Mouse (Mus musculus): ENCODE results near the gene Cbs.
"Not testable (repeated sequence)": the region's sequence is repeated elsewhere in the genome, so short reads cannot be mapped to it uniquely, and the experiment has no call there.

Cbs gene

GRCm38 (mm10) chr17:31646199-31647002 is 9.4 kb upstream of the Cbs start:
- DNase-seq (ENCODE audit: low spot score) = no peak

DNA sequence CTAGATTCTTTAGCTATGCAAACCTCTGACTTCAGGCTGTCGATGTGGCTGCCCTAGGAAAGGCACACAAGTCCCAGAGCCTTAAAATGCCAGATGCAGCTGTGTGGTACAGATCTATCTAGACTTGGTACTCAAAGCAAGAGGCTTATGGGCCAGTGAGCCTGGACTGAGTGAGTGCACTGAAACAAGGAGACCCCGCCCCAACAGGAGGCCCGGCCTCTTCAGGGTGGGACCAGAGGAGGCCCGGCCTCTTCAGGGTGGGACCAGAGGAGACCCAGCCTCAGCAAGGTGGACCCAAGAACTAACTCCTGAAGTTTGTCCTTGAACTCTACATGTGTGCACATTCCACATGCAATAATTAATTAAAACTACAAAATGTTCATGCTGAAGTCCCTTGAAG is 5.9 kb upstream of the Cbs start:
- no peak for DNase-seq (ENCODE audit: low spot score)

DNA sequence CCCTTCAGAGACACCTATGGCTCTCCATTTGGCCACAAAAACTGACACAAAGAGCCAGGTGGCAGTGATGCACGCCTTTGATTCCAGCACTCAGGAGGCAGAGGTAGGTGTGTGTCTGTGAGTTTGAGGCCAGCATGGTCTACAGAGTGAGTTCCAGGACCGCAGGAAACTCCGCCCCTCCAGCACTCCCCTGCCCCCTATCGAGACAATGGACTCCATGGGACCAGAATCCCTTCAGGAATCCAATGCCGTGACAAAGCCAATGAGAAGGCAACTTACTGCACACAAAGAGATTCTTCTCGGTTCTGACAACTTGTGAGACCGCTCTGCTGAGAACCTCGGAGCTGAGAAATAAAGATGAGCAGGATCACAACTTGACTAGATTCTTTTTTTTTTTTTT is 5.3 kb upstream of the Cbs start:
- DNase-seq (ENCODE audit: low spot score) = no peak

DNA sequence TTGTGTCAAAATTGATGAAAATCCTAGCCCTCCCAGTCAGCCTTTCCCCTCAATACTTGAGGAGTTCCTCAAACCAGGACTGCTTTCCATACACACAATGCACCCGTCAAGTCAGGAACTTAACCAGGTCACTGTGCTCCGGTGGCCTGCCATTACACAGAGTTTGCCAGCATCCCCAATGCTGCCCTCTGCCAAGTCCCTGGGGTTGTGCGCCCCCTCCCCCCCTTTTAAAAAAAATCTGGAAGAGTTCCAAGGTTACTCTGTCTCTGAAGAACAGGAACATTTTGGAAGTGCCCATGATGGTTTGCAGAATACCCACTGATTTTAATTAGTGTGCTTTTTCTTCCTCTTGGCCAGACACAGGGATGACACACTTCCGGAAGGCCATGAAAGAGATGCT is 2.6 kb upstream of the Cbs start:
- DNase-seq (ENCODE audit: low spot score) = no peak

DNA sequence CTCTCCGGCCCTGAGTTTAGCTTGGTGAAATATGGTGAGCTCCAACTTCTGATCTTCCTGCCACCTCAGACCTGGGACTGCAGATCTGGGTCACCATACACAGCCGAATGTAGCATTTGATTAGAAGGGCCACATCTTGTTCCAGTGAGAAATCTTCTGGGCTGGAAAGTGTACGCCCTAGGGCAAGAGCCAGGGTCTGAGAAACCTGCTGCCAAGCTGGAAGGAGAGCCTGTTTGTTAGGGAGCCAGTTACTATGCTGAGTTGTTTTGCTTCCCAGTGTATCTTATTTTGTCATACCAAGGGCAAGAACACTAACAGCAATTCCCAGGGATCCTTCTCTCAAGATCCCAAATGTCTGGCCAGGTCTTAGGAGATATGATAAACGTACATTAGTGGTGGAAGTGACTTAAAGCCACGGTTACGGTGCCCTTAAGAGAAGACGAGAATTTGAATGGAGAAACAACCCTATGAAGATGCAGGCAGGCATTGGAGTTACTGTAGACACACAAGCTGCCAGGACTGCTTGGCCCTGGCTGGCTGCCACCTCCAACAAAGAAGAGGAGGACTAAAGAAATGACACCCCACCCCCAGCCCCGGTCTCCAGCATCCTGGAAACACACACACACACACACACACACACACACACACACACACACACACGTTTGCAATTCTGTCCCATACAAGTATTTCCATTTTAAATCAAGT is 980 bp upstream of the Cbs start:
- DNase-seq (ENCODE audit: low spot score) = no peak

DNA sequence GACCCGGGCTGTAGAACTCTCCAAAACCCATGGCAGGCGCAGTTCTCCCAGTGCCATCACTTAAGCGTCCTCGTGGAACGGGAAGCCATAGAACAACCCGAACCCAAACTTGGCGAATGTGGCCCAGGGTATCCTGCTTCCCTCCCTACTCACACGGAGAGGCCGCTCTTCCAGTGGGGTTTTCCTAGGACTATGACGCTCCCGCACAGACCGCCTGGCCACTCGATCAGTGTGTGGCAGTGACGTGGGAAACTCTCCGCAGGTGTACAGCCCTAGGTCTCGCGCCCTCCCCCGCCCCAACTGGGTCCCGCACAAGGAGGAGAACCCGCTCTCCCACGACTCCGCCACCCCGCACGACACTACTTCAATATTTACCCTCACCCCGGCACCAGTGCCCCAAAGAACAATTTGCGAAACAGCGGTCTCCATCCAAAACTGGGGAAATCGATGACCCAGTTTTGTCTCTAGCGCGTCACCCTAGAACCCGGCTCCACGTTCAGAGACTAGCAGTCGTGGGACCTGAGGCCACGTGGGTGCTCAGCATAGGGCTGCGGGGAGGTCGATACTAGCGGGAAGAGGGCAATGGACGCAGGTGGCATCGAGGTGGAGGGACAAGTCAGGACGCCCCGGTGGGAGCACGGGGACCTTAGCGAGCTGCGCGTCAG is 629 bp downstream of the Cbs start:
- peak; percentile 29 for DNase-seq (ENCODE audit: low spot score)

GRCm38 (mm10) chr17:31635781-31636180 is 1.3 kb downstream of the Cbs start:
- DNase-seq (ENCODE audit: low spot score) = no peak

- DNase-seq (ENCODE audit: low spot score) = no peak
These were observed 2.1 kb downstream of the Cbs start for GRCm38 (mm10) chr17:31634896-31635295.

- no peak for DNase-seq (ENCODE audit: low spot score)
These were observed 4.0 kb downstream of the Cbs start for GRCm38 (mm10) chr17:31633007-31633406.

- DNase-seq (ENCODE audit: low spot score) = no peak
These were observed 5.8 kb downstream of the Cbs start for GRCm38 (mm10) chr17:31631081-31631800.

DNA sequence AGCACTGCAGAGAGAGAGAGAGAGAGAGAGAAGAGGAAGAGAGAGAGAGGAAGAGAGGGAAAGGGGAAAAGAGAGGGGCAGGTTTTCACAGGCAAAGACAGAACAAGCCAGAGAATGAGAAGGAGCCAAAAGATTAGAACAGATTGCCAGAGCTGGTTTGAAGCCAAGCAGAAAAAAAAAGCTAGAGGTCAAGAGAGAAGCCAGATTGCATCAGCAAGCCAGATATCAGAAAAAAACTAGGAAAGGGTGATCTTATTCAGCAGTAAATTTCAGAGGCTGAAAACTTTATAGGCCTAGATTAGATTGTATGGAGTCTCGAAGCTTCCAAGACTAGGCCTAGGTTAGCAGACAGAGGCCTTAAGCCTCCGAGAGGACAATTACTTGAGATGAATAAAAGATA is 9.1 kb downstream of the Cbs start:
- no peak for DNase-seq (ENCODE audit: low spot score)

GRCm38 (mm10) chr17:31623101-31623500 is 13.9 kb downstream of the Cbs start:
- no peak for DNase-seq (ENCODE audit: low spot score)

DNA sequence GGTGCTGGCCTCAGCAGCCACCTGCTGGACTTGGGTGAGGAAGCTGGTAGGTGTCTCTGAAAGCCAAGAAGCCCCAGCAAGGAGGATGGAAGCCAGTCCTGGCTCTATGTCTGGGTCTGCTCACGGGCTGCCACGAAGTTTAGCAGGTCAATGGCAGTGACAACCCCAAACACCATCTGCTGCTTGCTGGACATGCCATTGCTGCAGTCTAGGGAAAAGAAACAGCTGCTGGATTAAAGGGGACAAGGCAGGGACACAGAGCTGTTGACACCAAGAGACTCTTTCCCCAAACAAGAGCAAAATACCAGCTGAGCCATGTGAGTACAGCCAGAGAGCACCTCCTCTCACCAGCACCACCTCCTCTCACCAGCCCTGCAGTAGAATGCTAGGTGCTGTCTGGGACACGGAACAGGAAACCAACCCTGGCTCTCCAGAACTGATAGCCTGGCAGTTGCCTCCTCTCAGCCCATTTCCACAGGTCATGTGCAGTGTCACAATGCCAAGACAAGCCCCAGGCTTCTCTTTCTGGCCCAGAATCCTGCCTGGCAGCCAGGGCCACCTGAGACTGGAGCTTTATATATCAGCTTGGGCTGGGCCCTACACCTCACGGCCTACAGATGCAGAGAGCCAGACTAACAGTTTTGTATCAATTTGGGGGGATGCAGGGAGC is 23.8 kb downstream of the Cbs start:
- no peak for DNase-seq (ENCODE audit: low spot score)

DNA sequence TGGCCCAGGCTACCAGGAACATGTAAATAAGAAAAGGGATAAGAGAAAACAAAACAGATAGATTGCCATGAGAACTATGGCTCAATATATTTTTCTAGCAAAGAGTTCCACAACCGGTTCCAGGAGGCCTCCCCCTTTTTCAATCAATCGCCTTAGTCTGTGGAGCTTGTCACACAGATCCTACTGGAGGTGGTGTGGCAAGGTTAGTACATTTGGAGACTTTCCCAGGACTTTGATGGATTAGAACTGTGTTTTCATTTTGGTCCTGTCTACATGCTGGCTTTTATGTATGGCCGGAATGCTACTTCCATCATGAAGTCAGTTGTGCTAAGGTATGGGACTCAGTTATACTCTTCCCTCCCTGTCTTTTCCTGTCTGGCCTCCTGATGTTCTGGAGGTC is 27.1 kb downstream of the Cbs start:
- no peak for DNase-seq (ENCODE audit: low spot score)

DNA sequence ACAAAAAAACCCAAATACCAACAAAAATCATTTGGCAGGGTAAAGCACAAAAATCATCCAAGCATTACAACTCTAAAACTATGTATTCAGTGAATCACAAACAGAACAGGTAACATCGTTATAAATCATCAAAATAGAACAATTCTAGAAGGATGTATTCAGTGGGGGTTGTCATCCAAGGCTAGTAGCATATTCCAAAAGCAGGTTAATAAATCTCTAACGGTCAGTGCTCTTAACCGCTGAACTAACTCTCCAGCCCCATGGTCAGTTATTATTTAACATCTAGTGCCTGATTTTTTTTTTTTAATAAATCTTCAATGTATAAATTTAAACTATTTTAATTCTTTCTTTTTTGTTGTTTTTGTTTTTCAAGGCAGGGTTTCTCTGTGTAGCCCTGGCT is 27.9 kb downstream of the Cbs start:
- not testable (repeated sequence) for DNase-seq (ENCODE audit: low spot score)

DNA sequence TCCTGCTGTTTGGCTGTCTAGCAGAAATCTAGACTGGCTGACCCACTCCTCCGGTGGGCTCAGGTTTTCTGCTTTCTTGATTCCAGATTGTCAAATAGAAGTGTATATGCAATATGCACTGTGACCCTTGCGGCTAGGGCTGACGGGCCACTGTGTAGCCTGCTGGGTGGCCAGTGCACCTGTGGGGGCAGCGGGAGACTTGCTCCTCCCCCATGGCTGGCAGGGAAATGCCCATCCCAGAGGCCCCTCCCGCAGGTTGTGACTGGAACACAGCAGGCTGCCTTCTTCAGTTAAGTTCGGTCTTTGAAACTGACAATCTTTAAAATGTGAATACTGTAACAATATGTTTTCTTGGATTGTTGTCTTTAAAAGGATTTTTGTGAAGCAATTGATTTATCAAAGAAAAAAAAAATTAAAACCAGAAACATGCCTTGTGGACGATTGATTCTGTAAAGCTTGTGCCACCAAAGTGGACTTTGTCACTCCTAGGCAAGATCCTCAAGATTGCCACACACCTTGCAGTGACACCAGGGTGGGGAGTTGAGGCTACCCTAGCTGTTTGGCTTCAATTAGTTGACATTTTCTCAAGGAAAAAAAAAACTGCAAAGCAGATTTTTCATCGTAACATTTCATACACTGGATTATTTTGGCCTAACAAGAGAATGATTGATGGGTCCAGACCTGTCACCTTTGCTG is 29.6 kb downstream of the Cbs start:
- DNase-seq (ENCODE audit: low spot score) = no peak

GRCm38 (mm10) chr17:31606424-31606823 is 30.6 kb downstream of the Cbs start:
- DNase-seq (ENCODE audit: low spot score) = no peak

DNA sequence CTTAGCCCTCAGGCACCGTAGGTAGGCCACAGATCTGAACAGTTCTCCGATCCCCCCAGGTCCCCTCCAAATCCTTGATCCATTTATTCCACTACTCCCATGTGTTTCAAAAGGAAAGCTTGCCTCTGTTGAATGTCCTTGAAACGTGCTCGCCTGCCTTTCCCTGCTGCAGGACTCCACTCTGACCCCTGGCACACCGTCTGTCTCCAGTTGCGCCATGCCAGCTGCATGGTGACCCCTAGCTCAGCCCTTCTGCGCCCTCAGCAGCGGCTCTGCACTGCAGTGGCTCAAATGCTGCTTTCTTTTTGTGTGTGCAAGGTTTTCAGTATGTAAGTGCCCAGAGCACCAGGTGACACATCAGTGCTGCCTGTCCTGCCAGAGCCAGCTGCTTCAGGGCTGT is 38.4 kb downstream of the Cbs start:
- DNase-seq (ENCODE audit: low spot score) = no peak

DNA sequence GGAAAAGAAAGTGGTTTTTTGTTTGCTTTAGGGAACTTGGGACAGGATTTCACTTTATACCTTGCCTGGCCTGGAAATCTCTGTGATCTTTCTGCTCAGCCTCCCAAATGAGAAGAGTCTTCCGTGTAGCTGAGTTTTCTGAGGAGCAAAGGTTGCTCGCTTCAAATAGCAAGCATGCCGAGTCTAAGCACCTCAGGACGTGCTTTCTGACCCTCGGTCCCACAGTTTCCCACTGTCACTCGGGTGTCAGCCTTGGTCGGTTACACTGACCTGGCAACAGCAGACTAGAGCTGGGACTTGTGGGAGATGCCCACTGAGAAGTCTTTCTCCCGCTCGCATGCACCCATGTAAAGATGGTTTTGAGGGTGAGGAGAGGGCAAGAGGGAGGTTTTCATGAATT is 39.1 kb downstream of the Cbs start:
- DNase-seq (ENCODE audit: low spot score) = no peak

- no peak for DNase-seq (ENCODE audit: low spot score)
These were observed 42.0 kb downstream of the Cbs start for GRCm38 (mm10) chr17:31595077-31595476.

DNA sequence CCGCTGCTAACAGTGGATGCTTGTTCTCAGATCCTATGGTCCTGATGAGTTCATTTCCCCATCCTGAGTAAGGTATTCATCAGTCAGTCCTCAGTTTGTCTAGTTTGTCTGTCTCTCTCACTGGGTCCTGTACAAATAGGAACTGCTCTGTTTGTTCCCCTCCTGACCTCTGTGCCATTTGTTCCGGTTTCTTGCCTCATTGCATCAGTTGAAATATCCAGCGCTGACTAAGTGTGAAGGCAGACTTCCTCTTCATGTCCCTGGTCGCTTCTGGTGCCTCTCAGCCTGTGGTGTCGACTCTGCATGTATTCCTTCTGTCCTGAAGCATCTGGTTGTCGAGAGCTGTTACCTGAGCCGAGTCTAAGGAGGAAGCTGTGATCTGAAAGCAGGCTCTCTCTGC is 42.4 kb downstream of the Cbs start:
- DNase-seq (ENCODE audit: low spot score) = no peak
